Mouse (Mus musculus) midbrain, embryonic 12.5 days (tissue): ENCODE measurements around the gene Itgad. TPM values are rescaled to one million over a fixed set of nuclear protein-coding genes. Genes with fewer than 3 reads are reported as not detected.

Experiments used
- ATAC-seq: fragments of 200-750 bp; cut with Nextera tagmentation; 2 replicates; pipeline ENCODE4 v1.8.0; 2017; ENCODE audit warnings: low read depth, moderate TSS enrichment, moderate library complexity; ENCODE audit not compliant: low FRiP score
- H3K27ac ChIP-seq: fragments of 300-500 bp; sonication (generic); replicated peaks from 2 replicates; pipeline ENCODE4 v1.5.1; 2016; ENCODE audit warnings: mild to moderate bottlenecking
- H3K27me3 ChIP-seq: fragments of 300-500 bp; sonication (generic); 2 replicates; pipeline ENCODE4 v1.6.1; 2016; ENCODE audit warnings: mild to moderate bottlenecking
- H3K36me3 ChIP-seq: fragments of 300-500 bp; sonication (generic); 2 replicates; pipeline ENCODE4 v1.6.1; 2016
- H3K4me1 ChIP-seq: fragments of 300-500 bp; sonication (generic); 2 replicates; pipeline ENCODE4 v1.6.1; 2016
- H3K4me2 ChIP-seq: fragments of 300-500 bp; sonication (generic); replicated peaks from 2 replicates; pipeline ENCODE4 v1.6.1; 2016; ENCODE audit warnings: mild to moderate bottlenecking, moderate library complexity
- H3K4me3 ChIP-seq: fragments of 300-500 bp; sonication (generic); 2 replicates; pipeline ENCODE4 v1.5.1; 2016; ENCODE audit warnings: mild to moderate bottlenecking
- H3K9ac ChIP-seq: fragments of 300-500 bp; sonication (generic); replicated peaks from 2 replicates; pipeline ENCODE4 v1.6.1; 2016; ENCODE audit warnings: mild to moderate bottlenecking, moderate library complexity
- H3K9me3 ChIP-seq: fragments of 300-500 bp; sonication (generic); 2 replicates; pipeline ENCODE4 v1.6.1; 2016; ENCODE audit warnings: mild to moderate bottlenecking
- whole genome bisulfite sequencing: fragments of 180-500 bp; shearing (Covaris S2); methylation state at CpG from one replicate; pipeline ENCODE4 v1.1.7; 2016; 5-methylcytosine and 5-hydroxymethylcytosine counted together
- polyA plus RNA-seq: library from polyadenylated mRNA; unstranded; fragments of >200 nt; fragmentation: Nextera tagmentation; extraction: Ambion mirVana; gene quantifications from 2 replicates; pipeline ENCODE4 v1.2.1, GENCODE M21; 2016

Gene Itgad
- polyA plus RNA-seq = not detected in 2 replicates

- no peak for ATAC-seq
- Histone ChIP-seq H3K36me3 (no peaks in the 10 kb centered on the region), H3K27ac (no peak within 1 kb of the TSS), H3K27me3 (no peaks in the 10 kb centered on the region), H3K4me3 (no peak within 1 kb of the TSS), H3K9me3 (no peaks in the 10 kb centered on the region), H3K4me2 (no peak within 1 kb of the TSS), H3K4me1 (0 out of 2 replicates have a peak, but pooled peaks cover 3% of the 10 kb centered on the region), H3K9ac (no peak within 1 kb of the TSS)
- WGBS = 92% methylated on average over 21 of the region's 21 CpGs
Measured at GRCm38 (mm10) chr7:128154076-128154475, at the start of gene Itgad. Gene Itgad, plus strand, starts transcription at chr7:128154376.

GRCm38 (mm10) chr7:128105246-128105645 is 48.9 kb upstream of the Itgad start:
- H3K4me1 ChIP-seq = no peaks in the 10 kb centered on the region
- ATAC-seq = no peak
- H3K9me3 ChIP-seq = no peaks in the 10 kb centered on the region
- WGBS = 63% methylated on average over 4 of the region's 4 CpGs
- H3K4me3 ChIP-seq = no peak overlapping the region
- no peaks in the 10 kb centered on the region for H3K27me3 ChIP-seq
- no peak overlapping the region for H3K4me2 ChIP-seq
- H3K36me3 ChIP-seq = no peaks in the 10 kb centered on the region
- no peak overlapping the region for H3K9ac ChIP-seq
- no peak overlapping the region for H3K27ac ChIP-seq

DNA sequence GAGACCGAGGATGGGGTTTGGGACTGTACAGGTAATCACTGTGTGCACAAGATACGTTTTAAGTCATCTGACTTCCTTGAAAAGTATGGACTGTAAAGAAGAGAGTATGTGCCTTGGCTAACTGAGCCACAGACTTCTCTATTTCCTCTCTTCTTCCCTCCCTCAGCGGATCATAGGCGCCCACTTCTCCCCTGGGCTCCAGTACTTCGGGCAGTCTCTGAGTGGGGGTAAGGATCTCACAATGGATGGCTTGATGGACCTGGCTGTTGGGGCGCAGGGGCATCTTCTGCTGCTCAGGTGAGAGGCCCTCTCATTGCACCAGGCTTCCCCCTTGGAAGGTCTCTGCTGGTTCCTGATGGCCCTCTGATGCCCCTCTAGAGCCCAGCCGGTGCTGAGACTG is 46.7 kb upstream of the Itgad start:
- Histone ChIP-seq H3K27ac (no peak overlapping the region), H3K9me3 (no peaks in the 10 kb centered on the region), H3K4me1 (no peaks in the 10 kb centered on the region), H3K36me3 (no peaks in the 10 kb centered on the region), H3K27me3 (no peaks in the 10 kb centered on the region), H3K4me2 (no peak overlapping the region), H3K4me3 (no peak overlapping the region), H3K9ac (no peak overlapping the region)
- WGBS = 95% methylated on average over 7 of the region's 7 CpGs
- no peak for ATAC-seq

DNA sequence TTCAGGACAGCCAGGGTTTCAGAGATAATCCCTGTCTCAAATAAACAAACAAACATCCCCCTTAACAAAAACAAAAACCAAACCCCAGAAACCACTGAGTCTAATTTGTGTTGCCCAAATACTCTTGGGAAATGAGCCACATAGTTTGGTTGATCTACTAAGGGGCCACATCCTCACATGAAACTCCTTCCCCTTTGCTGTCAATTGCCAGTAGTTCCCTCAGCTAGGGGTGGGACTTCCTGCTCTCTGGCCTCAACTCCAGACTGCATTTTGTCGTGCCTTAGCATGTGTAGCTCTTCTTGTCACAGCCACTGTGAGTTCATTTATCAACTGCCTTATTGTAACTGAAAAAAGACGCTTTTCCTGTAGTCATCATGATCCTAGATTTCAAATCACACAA is 43.9 kb upstream of the Itgad start:
- Histone ChIP-seq H3K27ac (no peak overlapping the region), H3K9ac (no peak overlapping the region), H3K4me3 (no peak overlapping the region), H3K4me2 (no peak overlapping the region), H3K9me3 (no peaks in the 10 kb centered on the region), H3K27me3 (no peaks in the 10 kb centered on the region), H3K4me1 (no peaks in the 10 kb centered on the region), H3K36me3 (no peaks in the 10 kb centered on the region)
- ATAC-seq = no peak
- 72% methylated on average over 2 of the region's 2 CpGs for WGBS

DNA sequence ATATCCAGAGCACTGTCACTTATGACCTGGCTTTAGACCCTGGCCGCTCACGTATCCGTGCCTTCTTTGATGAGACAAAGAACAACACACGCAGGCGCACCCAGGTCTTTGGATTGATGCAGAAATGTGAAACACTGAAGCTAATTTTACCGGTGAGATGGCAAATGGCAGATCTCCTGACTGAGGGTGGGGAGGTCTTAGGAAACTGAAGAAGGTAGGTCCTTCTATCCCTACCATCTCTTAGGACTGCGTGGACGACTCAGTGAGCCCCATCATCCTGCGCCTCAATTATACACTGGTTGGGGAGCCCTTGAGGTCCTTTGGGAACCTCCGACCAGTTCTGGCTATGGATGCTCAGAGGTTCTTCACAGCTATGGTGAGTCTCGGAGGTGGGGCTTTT is 42.0 kb upstream of the Itgad start:
- Histone ChIP-seq H3K9me3 (no peaks in the 10 kb centered on the region), H3K4me3 (no peak overlapping the region), H3K4me2 (no peak overlapping the region), H3K9ac (no peak overlapping the region), H3K4me1 (no peaks in the 10 kb centered on the region), H3K27ac (no peak overlapping the region), H3K36me3 (no peaks in the 10 kb centered on the region), H3K27me3 (no peaks in the 10 kb centered on the region)
- ATAC-seq = no peak
- WGBS = 94% methylated on average over 11 of the region's 11 CpGs

- H3K27ac ChIP-seq = no peak overlapping the region
- no peak overlapping the region for H3K9ac ChIP-seq
- H3K9me3 ChIP-seq = no peaks in the 10 kb centered on the region
- H3K4me3 ChIP-seq = no peak overlapping the region
- no peak for ATAC-seq
- WGBS = 88% methylated on average over 11 of the region's 11 CpGs
- H3K4me2 ChIP-seq = no peak overlapping the region
- H3K27me3 ChIP-seq = no peaks in the 10 kb centered on the region
- no peaks in the 10 kb centered on the region for H3K4me1 ChIP-seq
- no peaks in the 10 kb centered on the region for H3K36me3 ChIP-seq
Measured at GRCm38 (mm10) chr7:128114371-128115105, 39.6 kb upstream of the Itgad start.

GRCm38 (mm10) chr7:128115211-128115958 is 38.8 kb upstream of the Itgad start:
- H3K36me3 ChIP-seq = no peaks in the 10 kb centered on the region
- ATAC-seq = no peak
- no peak overlapping the region for H3K27ac ChIP-seq
- H3K4me3 ChIP-seq = no peak overlapping the region
- no peak overlapping the region for H3K9ac ChIP-seq
- H3K9me3 ChIP-seq = no peaks in the 10 kb centered on the region
- no peaks in the 10 kb centered on the region for H3K4me1 ChIP-seq
- no peak overlapping the region for H3K4me2 ChIP-seq
- WGBS = 79% methylated on average over 5 of the region's 5 CpGs
- no peaks in the 10 kb centered on the region for H3K27me3 ChIP-seq

GRCm38 (mm10) chr7:128116396-128116795 is 37.8 kb upstream of the Itgad start:
- ATAC-seq = no peak
- no peaks in the 10 kb centered on the region for H3K36me3 ChIP-seq
- H3K4me2 ChIP-seq = no peak overlapping the region
- H3K4me1 ChIP-seq = no peaks in the 10 kb centered on the region
- H3K9ac ChIP-seq = no peak overlapping the region
- no peak overlapping the region for H3K4me3 ChIP-seq
- no peaks in the 10 kb centered on the region for H3K27me3 ChIP-seq
- H3K9me3 ChIP-seq = no peaks in the 10 kb centered on the region
- no peak overlapping the region for H3K27ac ChIP-seq
- 96% methylated on average over 5 of the region's 5 CpGs for WGBS

- Histone ChIP-seq H3K36me3 (no peaks in the 10 kb centered on the region), H3K4me1 (no peaks in the 10 kb centered on the region), H3K27ac (no peak overlapping the region), H3K27me3 (no peaks in the 10 kb centered on the region), H3K9ac (no peak overlapping the region), H3K4me2 (no peak overlapping the region), H3K9me3 (no peaks in the 10 kb centered on the region), H3K4me3 (no peak overlapping the region)
- ATAC-seq = no peak
- 87% methylated on average over 6 of the region's 6 CpGs for WGBS
Measured at GRCm38 (mm10) chr7:128119726-128120490, 34.3 kb upstream of the Itgad start.

DNA sequence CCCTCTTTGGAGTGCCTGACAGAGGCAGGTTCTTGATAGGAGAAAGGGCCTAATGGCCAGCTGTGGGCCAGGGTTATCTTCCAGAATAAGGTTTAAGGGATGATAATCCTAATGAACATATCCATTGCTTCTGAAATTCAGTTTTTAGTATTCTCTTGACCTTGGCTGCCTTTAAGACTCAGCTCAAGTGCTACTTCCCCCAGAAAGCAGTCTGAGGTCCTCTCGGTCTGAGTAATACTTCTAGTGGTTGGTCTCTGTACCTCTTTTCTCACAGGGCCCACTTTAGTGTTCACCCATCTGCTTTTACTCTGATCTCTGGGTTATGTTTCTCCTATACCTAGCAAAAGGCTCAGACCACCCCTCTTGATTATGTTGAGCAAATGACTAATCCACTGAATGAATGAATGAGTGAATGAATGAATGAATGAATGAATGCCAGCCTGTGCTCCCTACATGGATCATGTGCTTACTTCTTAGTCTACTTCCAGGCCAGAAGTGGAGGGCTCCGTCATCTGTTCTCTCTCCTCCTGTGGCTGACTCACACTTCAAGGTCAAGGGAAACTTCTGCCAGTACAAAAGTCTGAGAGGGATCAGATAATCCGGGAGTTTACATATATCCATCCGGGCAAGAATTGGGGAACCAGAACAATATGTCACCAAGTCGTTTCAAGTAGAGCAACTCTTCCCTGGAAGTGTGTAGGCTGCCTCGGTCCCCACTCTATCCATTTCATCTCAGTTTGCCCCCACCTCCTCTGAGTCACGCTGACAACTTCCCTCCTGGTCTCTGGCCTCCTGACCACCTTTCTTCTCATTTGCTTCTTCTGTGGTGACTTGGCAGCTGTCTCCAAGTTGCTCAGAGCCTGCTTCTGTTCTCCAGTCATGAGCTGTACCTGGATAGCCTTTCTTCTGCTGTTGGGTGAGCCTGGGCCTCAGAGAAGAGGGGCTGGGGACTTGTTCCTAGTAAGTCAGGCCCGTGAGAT is 25.1 kb upstream of the Itgad start, which contains the start of gene Itgax:
Gene Itgax, plus strand, starts transcription at position 807 of the 980 bp plus-strand sequence.
- no peak within 1 kb of the TSS for H3K4me2 ChIP-seq
- H3K4me3 ChIP-seq = no peak within 1 kb of the TSS
- no peak for ATAC-seq
- no peaks in the 10 kb centered on the region for H3K4me1 ChIP-seq
- H3K27ac ChIP-seq = no peak within 1 kb of the TSS
- no peak within 1 kb of the TSS for H3K9ac ChIP-seq
- H3K36me3 ChIP-seq = no peaks in the 10 kb centered on the region
- no peaks in the 10 kb centered on the region for H3K9me3 ChIP-seq
- no peaks in the 10 kb centered on the region; the same call in 1 of the 2 replicates for H3K27me3 ChIP-seq
- WGBS = 80% methylated on average over 8 of the region's 8 CpGs

DNA sequence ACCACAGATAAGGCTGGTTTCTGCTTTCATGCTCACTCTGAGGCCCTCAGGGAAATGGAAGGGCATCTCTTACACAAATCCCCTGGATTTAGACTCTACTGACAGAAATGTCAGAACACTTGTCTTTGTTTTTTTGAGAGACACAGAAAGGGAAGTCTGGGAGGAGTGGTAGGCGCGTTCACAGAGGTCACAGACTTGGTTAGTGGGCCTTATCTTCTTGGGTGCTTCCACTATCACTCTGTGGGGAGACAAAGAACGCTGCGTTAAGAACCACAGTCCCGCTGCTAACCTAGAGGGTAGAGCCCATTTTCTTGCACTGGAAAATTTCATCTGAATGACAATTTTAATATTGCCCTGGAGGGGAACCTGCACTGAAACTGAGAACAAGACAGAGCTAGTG is 22.0 kb upstream of the Itgad start:
- no peak overlapping the region for H3K9ac ChIP-seq
- no peaks in the 10 kb centered on the region for H3K36me3 ChIP-seq
- H3K27me3 ChIP-seq = no peaks in the 10 kb centered on the region; the same call in 1 of the 2 replicates
- no peaks in the 10 kb centered on the region for H3K9me3 ChIP-seq
- H3K27ac ChIP-seq = no peak overlapping the region
- no peak overlapping the region for H3K4me2 ChIP-seq
- H3K4me1 ChIP-seq = no peaks in the 10 kb centered on the region
- no peak for ATAC-seq
- H3K4me3 ChIP-seq = no peak overlapping the region
- 91% methylated on average over 5 of the region's 5 CpGs for WGBS
